Mouse (Mus musculus): Measurements from ENCODE around the gene Ngly1. TPM values are rescaled to one million over a fixed set of nuclear protein-coding genes. Genes with fewer than 3 reads are reported as not detected.

Ngly1 gene
- total RNA-seq (2021): 10 to 100 TPM; 31.2 to 31.8 TPM

- peak; percentile 81 to 85 for DNase-seq (ENCODE audit: low spot score in 2 of 2)
- intact Hi-C loops (cut with DNase I): loop anchor here (1.0 kb wide), 1 partner anchor 116 kb away; the partner anchor contains the start of gene Top2b
Measured at GRCm38 (mm10) chr14:16249171-16249874, at the start of gene Ngly1, which contains the start of gene Oxsm. Ngly1 (plus strand) TSS chr14:16249280. Oxsm (minus strand) TSS chr14:16249808.

DNA sequence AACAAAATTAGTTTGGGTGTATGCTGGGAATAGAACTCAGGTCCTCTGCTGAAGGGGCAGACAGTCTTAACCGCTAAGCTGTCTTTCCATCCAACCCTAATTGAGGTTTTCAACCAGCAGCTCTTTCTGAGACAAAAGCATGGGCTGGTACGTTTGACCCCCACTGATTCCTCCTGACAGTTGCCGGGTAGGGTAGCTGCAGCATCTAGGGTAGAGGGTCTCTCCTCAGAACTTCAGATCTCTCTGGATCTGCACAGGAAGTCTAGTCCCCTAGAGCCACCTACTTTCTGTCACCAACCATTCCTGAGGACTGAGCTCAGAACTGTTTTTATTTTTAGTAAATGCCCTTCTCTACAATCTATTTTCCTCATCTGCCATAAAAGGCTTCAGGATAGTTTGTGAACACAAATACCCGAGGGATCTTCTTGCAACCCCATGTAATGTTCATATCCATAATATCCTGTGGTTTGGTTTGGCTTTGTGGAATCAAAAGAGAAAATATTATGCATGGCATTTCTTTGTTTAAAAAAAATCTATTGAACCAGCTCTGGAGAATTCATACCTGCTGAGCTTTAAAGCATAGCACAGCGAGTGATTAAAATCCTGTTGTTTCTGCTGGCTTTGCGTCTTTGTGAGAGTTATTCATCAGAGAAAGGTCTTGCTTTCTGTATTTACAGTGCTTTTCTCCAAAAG is 48.7 kb upstream of the Ngly1 start:
- intact Hi-C loops (cut with DNase I): no loop called here
- no peak for DNase-seq (ENCODE audit: low spot score in 2 of 2)

GRCm38 (mm10) chr14:16200969-16201638 is 48.0 kb upstream of the Ngly1 start:
- intact Hi-C loops (cut with DNase I): no loop called here
- DNase-seq (ENCODE audit: low spot score in 2 of 2): peak; percentile 49 to 64

GRCm38 (mm10) chr14:16201673-16202072 is 47.4 kb upstream of the Ngly1 start:
- intact Hi-C loops (cut with DNase I): no loop called here
- DNase-seq (ENCODE audit: low spot score in 2 of 2): no peak

GRCm38 (mm10) chr14:16207722-16208121 is 41.4 kb upstream of the Ngly1 start:
- intact Hi-C loops (cut with DNase I): no loop called here
- DNase-seq (ENCODE audit: low spot score in 2 of 2): no peak

DNA sequence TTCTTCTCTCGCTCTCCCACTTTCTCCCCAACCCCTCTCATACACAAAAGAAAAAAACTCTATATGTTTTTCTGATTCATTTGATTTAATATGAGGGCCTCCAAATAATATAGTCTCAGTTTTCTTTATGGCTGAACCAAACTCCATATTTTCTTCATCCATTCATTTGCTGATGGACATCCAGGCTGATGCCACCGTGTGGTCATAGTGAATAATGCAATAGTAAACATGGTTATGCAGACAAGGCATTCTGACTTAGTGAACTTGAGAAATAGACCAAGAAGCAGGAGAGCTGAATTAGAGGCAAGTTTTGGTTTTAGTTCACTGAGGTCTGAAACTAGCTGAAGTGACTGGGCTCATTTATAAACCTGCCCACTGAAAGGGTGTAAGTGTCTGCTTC is 30.1 kb upstream of the Ngly1 start:
- peak in 1 of 2 experiments; percentile 25 for DNase-seq (ENCODE audit: low spot score in 2 of 2)
- intact Hi-C loops (cut with DNase I): no loop called here

DNA sequence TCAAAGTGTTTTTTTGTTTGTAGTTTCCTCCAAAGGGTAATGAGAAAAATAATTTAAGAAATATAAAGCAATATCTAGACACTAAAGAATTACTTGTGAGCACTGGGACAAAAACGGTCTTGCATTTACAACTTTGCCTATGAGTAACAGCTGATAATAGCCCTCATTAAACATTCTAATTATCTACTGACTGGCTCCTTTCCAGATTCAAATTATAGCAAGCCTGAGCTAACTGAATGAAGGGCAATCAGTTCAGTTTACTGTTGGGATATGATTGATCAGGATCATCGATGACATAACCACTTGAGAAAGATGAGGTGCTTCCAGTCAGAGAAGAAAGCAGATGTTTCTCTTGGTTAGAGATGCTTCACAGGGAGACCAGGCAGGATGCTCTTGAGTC is 19.7 kb upstream of the Ngly1 start:
- no peak for DNase-seq (ENCODE audit: low spot score in 2 of 2)
- intact Hi-C loops (cut with DNase I): no loop called here

GRCm38 (mm10) chr14:16230581-16230980 is 18.5 kb upstream of the Ngly1 start:
- intact Hi-C loops (cut with DNase I): no loop called here
- no peak for DNase-seq (ENCODE audit: low spot score in 2 of 2)

DNA sequence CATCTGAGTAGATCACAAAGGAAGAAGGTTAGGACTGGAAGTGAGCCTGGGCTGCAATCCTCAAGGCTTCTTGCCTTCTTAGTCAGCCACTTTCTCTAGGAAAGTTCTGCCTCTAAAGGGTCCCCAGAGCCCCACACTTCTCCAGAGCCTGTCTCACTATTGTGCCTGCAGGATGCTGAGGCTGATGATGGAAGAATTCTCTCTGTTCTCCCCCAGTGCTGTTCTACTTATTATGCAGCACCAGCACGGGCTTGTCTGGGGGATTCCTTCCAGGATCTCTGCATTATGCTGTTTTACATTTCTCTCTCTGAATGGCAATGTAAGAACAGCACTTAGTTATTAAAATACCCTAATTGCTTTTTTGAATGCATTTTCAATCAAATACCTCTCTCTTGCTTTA is 15.6 kb upstream of the Ngly1 start:
- intact Hi-C loops (cut with DNase I): no loop called here

GRCm38 (mm10) chr14:16236466-16236865 is 12.6 kb upstream of the Ngly1 start:
- DNase-seq (ENCODE audit: low spot score in 2 of 2): no peak
- intact Hi-C loops (cut with DNase I): no loop called here

More for the DNA sequence above, 15.6 kb upstream of the Ngly1 start:
- DNase-seq (ENCODE audit: low spot score in 2 of 2): no peak

- intact Hi-C loops (cut with DNase I): no loop called here
Measured at GRCm38 (mm10) chr14:16242193-16242815, 6.8 kb upstream of the Ngly1 start.

GRCm38 (mm10) chr14:16242947-16243602 is 6.0 kb upstream of the Ngly1 start:
- peak; percentile 92 to 93 for DNase-seq (ENCODE audit: low spot score in 2 of 2)
- intact Hi-C loops (cut with DNase I): no loop called here

More at GRCm38 (mm10) chr14:16242193-16242815, 6.8 kb upstream of the Ngly1 start:
- DNase-seq (ENCODE audit: low spot score in 2 of 2): no peak

GRCm38 (mm10) chr14:16243603-16244209 is 5.4 kb upstream of the Ngly1 start:
- intact Hi-C loops (cut with DNase I): no loop called here

GRCm38 (mm10) chr14:16244370-16244769 is 4.7 kb upstream of the Ngly1 start:
- intact Hi-C loops (cut with DNase I): no loop called here
- no peak for DNase-seq (ENCODE audit: low spot score in 2 of 2)

More at GRCm38 (mm10) chr14:16243603-16244209, 5.4 kb upstream of the Ngly1 start:
- peak in 1 of 2 experiments; percentile 2 for DNase-seq (ENCODE audit: low spot score in 2 of 2)

DNA sequence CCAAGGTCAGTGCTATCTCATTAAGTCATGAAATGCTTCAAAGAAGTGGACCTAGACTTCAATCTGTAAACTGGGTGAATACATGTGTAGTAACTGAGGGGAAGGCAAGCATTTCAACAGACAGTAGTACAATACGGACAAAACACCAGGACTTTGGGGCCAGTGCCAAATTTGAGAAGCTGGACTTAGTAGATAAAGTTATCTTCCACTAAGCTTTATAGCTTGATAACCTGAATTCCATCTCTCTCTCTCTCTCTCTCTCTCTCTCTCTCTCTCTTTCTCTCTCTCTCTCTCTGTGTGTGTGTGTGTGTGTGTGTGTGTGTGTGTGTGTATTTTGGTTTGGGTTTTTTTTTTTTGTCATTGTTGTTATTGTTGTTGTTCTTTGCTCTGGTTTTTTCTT is 4.0 kb upstream of the Ngly1 start:
- intact Hi-C loops (cut with DNase I): no loop called here

DNA sequence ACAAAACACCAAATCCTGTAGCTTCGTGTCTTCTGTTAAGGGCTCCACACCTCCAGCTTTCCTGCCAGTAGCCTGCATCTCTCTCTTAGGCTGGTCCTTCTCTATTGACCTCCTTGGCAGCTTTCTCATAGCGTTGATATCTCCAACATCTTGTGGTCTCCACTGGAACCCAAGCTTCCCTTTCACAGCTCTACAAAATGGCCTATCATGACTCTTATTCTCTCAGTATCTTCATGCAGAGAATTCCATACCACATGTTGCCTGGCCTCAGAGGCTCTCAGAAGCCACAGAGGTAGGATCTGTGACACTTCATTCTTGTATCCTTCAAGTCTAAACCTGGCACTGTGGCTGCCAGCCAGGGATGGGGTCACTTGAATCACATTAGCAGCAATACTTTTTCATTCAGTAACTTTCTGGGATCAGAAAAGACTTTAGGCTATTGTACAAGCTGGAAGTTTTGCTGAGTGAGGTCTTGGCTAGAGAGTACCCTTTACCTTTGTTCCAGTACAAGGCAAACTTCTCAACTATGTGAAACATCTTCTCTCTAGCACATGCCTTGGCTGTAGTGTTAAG is 2.7 kb upstream of the Ngly1 start:
- intact Hi-C loops (cut with DNase I): no loop called here
- DNase-seq (ENCODE audit: low spot score in 2 of 2): no peak

More for the DNA sequence above, 4.0 kb upstream of the Ngly1 start:
- DNase-seq (ENCODE audit: low spot score in 2 of 2): no peak

- intact Hi-C loops (cut with DNase I): no loop called here
- DNase-seq (ENCODE audit: low spot score in 2 of 2): no peak
Measured at GRCm38 (mm10) chr14:16248135-16248534, 945 bp upstream of the Ngly1 start.

DNA sequence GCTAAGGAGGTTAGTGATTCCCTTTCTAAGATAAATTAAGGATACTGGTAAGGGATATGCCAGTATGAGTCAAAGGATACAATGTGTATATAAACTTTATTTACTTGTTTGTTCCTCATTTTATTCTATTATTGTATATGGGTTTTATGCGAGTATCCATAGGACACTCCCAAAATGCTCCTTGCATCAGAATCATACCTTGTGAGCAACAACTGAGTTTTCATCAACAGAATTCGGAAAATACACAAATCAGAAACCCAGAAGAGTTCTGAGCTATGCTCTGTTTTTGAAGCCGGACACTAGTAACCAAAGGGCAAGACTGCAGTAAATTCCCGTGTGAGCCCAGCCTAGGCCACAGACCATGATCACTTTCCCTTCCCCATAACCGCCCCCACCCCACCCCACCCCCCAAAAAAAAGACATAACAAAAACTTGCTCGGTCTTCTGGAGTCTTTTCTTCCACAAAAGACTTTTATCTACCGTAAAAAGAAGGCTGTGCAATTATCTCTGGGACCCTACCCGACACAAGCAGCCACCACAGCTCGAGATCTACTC is 400 bp upstream of the Ngly1 start:
- DNase-seq (ENCODE audit: low spot score in 2 of 2): no peak
- intact Hi-C loops (cut with DNase I): loop anchor here (1.0 kb wide), 1 partner anchor 117 kb away; the partner anchor contains the start of gene Top2b

All from left cerebral cortex, postnatal 25 days (tissue).